Mouse (Mus musculus): ENCODE data around the gene Sall1.

The Sall1 gene

GRCm38 (mm10) chr8:89043940-89044339, at the start of gene Sall1:
Sall1 (minus strand) TSS chr8:89044162.
- DNase-seq (ENCODE audit: low spot score in 2 of 2) = no peak

GRCm38 (mm10) chr8:89089916-89090315, 46.0 kb upstream of the Sall1 start:
- no peak for DNase-seq (ENCODE audit: low spot score in 2 of 2)

GRCm38 (mm10) chr8:89079147-89079546, 35.2 kb upstream of the Sall1 start:
- DNase-seq (ENCODE audit: low spot score in 2 of 2) = no peak

GRCm38 (mm10) chr8:89072968-89073382, 29.0 kb upstream of the Sall1 start:
- DNase-seq (ENCODE audit: low spot score in 2 of 2) = no peak

GRCm38 (mm10) chr8:89067499-89067898, 23.5 kb upstream of the Sall1 start:
- DNase-seq (ENCODE audit: low spot score in 2 of 2) = no peak

GRCm38 (mm10) chr8:89064042-89064441, 20.1 kb upstream of the Sall1 start:
- DNase-seq (ENCODE audit: low spot score in 2 of 2) = no peak

- DNase-seq (ENCODE audit: low spot score in 2 of 2) = no peak
Measured at GRCm38 (mm10) chr8:89063366-89064040, 19.5 kb upstream of the Sall1 start.

- DNase-seq (ENCODE audit: low spot score in 2 of 2) = no peak
Measured at GRCm38 (mm10) chr8:89060717-89061116, 16.8 kb upstream of the Sall1 start.

GRCm38 (mm10) chr8:89059507-89059906, 15.5 kb upstream of the Sall1 start:
- no peak for DNase-seq (ENCODE audit: low spot score in 2 of 2)

- DNase-seq (ENCODE audit: low spot score in 2 of 2) = no peak
Measured at GRCm38 (mm10) chr8:89052880-89053279, 8.9 kb upstream of the Sall1 start.

GRCm38 (mm10) chr8:89046639-89047348, 2.8 kb upstream of the Sall1 start:
- no peak for DNase-seq (ENCODE audit: low spot score in 2 of 2)

GRCm38 (mm10) chr8:89046226-89046625, 2.3 kb upstream of the Sall1 start:
- DNase-seq (ENCODE audit: low spot score in 2 of 2) = no peak

- DNase-seq (ENCODE audit: low spot score in 2 of 2) = no peak
Measured at GRCm38 (mm10) chr8:89045726-89046125, 1.8 kb upstream of the Sall1 start.

- no peak for DNase-seq (ENCODE audit: low spot score in 2 of 2)
Measured at GRCm38 (mm10) chr8:89045218-89045601, 1.2 kb upstream of the Sall1 start.

GRCm38 (mm10) chr8:89044511-89045217, 702 bp upstream of the Sall1 start:
- no peak for DNase-seq (ENCODE audit: low spot score in 2 of 2)

- DNase-seq (ENCODE audit: low spot score in 2 of 2) = peak; percentile 20 to 30
Measured at GRCm38 (mm10) chr8:89043371-89043841, 556 bp downstream of the Sall1 start.

- peak in 1 of 2 experiments; percentile 25 for DNase-seq (ENCODE audit: low spot score in 2 of 2)
Measured at GRCm38 (mm10) chr8:89042560-89043370, 1.2 kb downstream of the Sall1 start.

- no peak for DNase-seq (ENCODE audit: low spot score in 2 of 2)
Measured at GRCm38 (mm10) chr8:89042118-89042460, 1.9 kb downstream of the Sall1 start.

GRCm38 (mm10) chr8:89041421-89042117, 2.4 kb downstream of the Sall1 start:
- DNase-seq (ENCODE audit: low spot score in 2 of 2) = no peak

- DNase-seq (ENCODE audit: low spot score in 2 of 2) = no peak
Measured at GRCm38 (mm10) chr8:89040751-89041420, 3.1 kb downstream of the Sall1 start.

- no peak for DNase-seq (ENCODE audit: low spot score in 2 of 2)
Measured at GRCm38 (mm10) chr8:89039890-89040289, 4.1 kb downstream of the Sall1 start.
